Mouse (Mus musculus): Measurements from ENCODE around the gene Zbtb4. TPM values are rescaled to one million over a fixed set of nuclear protein-coding genes. Genes with fewer than 3 reads are reported as not detected.

The Zbtb4 gene
- polyA plus RNA-seq, 1 experiment from 2014 or later = 2.3 TPM

DNA sequence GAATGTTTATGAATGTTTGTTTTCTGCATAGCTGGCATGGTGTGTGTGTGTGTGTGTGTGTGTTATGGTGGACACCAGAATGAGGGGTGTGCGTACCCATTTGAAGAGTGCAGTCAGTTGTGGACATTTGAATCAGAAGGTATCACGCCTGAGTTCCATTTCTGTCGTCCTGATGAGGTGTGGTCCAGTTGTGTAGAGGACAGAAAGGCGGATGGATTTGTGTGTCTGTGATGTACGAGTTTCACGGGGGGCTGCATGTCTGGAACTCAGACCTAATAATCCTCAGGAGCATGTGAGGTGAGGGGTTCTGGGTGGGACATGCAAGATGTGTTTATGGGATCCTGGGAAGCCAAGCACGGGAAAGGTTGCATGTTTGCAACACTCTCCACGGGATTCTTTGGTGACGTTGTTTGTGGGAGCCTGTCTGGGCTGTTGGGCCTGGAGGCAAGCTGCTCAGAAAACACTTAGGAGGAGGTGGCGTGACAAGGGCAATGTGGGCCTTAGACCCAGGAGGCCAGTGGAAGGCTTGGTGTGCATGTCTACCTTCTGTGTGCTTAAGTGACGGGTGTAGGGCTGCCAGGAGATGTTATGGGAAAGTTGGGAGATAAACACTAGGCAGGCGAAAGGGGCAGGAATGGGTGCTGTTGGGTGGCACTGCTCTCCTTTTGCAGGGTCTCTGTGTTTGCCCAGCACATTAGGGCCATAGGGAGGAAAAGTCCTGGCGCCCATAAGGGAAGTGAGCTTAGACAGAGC lies 1.3 kb downstream of the Zbtb4 start:
- H3K36me3 ChIP-seq = no peaks in the 10 kb centered on the region
- peak overlapping the region; percentile 93; the same call in 1 of the 2 replicates for H3K9ac ChIP-seq
- no peaks in the 10 kb centered on the region for H3K27me3 ChIP-seq (replicated peaks)
- peak overlapping the region; percentile 95 for H3K4me3 ChIP-seq (replicated peaks)
- peaks cover 21% of the 10 kb centered on the region for H3K4me1 ChIP-seq (replicated peaks)
- ATAC-seq = no peak
- 61% methylated on average over 13 of the region's 13 CpGs for WGBS
- peak overlapping the region; percentile 90; the same call in 1 of the 2 replicates for H3K27ac ChIP-seq
- no peaks in the 10 kb centered on the region for H3K9me3 ChIP-seq
- peak overlapping the region; percentile 81 for H3K4me2 ChIP-seq (replicated peaks)

DNA sequence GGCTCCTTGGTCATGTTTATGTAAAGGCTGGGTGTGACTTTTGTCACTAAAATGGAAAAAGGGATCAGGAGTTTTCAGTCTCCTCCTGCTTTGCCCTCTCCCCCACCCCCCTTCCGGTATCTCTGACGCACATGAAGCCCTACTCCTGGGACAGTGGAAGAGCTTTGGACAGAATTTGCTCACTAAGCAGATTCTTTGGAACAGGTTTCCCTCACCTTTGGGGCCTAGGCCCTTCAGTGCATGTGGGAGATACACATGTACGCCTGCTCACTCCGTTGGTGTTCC lies 1.9 kb downstream of the Zbtb4 start:
- H3K27ac ChIP-seq = no peak overlapping the region
- WGBS = 51% methylated on average over 4 of the region's 4 CpGs

DNA sequence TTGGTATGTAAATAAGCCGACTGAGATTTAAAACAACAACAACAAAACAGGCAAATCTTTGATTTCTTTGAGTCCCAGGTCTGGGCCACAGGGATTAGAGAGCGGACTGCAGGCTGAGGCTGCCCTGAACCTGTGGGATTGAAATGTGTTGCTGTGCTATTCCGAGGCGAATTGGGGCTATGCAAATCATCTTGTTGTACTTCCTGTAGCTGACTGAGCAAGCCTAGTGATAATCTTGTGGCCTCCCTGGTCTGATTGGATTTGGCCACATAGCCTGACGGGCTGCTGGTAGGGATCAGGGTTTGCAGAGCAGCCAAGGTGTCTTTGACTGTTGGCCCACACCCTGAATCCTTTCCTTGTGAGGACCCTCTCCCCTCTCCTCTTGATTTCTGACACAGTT lies 9.2 kb downstream of the Zbtb4 start:
- Histone ChIP-seq H3K4me3 (replicated peaks) (no peak overlapping the region), H3K4me1 (replicated peaks) (no peaks in the 10 kb centered on the region), H3K27ac (no peak overlapping the region), H3K36me3 (no peaks in the 10 kb centered on the region), H3K9me3 (no peaks in the 10 kb centered on the region), H3K4me2 (replicated peaks) (no peak overlapping the region), H3K9ac (no peak overlapping the region), H3K27me3 (replicated peaks) (no peaks in the 10 kb centered on the region)
- no peak for ATAC-seq
- WGBS = 65% methylated on average over 5 of the region's 5 CpGs

More for the DNA sequence above, 1.9 kb downstream of the Zbtb4 start:
- H3K36me3 ChIP-seq = no peaks in the 10 kb centered on the region
- peak overlapping the region; percentile 81 for H3K4me2 ChIP-seq (replicated peaks)
- H3K27me3 ChIP-seq (replicated peaks) = no peaks in the 10 kb centered on the region
- no peak for ATAC-seq
- no peaks in the 10 kb centered on the region for H3K9me3 ChIP-seq
- H3K4me3 ChIP-seq (replicated peaks) = no peak overlapping the region
- H3K4me1 ChIP-seq (replicated peaks) = peaks cover 21% of the 10 kb centered on the region
- no peak overlapping the region; the same call in 1 of the 2 replicates for H3K9ac ChIP-seq

DNA sequence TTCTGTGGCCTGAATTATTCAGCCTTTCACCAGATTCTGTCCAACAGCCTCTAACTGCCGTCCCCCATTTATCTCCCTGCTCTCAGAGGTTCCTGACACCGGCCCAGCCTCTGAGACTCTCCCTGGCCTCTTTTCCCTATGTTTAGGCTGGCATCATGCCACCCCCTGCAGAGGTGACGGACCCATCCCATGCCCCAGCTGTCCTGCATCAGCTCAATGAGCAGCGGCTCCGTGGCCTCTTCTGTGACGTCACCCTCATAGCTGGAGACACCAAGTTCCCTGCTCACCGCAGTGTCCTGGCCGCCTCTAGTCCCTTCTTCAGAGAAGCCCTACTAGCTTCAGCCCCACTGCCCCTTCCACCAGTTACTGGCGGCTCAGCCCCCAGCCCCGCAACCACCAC lies 10.0 kb downstream of the Zbtb4 start:
- 68% methylated on average over 10 of the region's 10 CpGs for WGBS
- Histone ChIP-seq H3K36me3 (no peaks in the 10 kb centered on the region), H3K9ac (no peak overlapping the region), H3K27ac (no peak overlapping the region), H3K4me1 (replicated peaks) (no peaks in the 10 kb centered on the region), H3K27me3 (replicated peaks) (no peaks in the 10 kb centered on the region), H3K4me3 (replicated peaks) (no peak overlapping the region), H3K9me3 (no peaks in the 10 kb centered on the region), H3K4me2 (replicated peaks) (no peak overlapping the region)
- ATAC-seq = no peak

DNA sequence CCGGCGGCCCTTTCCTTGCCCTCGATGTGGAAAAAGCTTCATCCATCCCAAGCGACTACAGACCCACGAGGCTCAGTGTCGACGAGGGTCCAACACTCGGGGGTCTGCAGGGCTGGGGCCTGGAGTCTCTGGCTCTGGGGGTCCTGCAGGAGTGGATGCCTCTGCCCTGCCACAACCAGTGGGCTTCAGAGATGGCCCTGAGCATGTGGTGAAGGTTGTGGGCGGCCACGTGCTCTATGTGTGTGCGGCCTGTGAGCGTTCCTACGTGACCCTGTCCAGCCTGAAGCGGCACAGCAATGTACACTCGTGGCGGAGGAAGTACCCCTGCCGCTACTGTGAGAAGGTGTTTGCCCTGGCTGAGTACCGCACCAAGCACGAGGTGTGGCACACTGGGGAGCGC lies 10.8 kb downstream of the Zbtb4 start:
- no peaks in the 10 kb centered on the region for H3K36me3 ChIP-seq
- H3K9ac ChIP-seq = no peak overlapping the region
- H3K9me3 ChIP-seq = no peaks in the 10 kb centered on the region
- no peak overlapping the region for H3K4me3 ChIP-seq (replicated peaks)
- no peak for ATAC-seq
- no peaks in the 10 kb centered on the region for H3K27me3 ChIP-seq (replicated peaks)
- no peak overlapping the region for H3K4me2 ChIP-seq (replicated peaks)
- H3K27ac ChIP-seq = no peak overlapping the region
- WGBS = 80% methylated on average over 20 of the region's 20 CpGs
- H3K4me1 ChIP-seq (replicated peaks) = no peaks in the 10 kb centered on the region

DNA sequence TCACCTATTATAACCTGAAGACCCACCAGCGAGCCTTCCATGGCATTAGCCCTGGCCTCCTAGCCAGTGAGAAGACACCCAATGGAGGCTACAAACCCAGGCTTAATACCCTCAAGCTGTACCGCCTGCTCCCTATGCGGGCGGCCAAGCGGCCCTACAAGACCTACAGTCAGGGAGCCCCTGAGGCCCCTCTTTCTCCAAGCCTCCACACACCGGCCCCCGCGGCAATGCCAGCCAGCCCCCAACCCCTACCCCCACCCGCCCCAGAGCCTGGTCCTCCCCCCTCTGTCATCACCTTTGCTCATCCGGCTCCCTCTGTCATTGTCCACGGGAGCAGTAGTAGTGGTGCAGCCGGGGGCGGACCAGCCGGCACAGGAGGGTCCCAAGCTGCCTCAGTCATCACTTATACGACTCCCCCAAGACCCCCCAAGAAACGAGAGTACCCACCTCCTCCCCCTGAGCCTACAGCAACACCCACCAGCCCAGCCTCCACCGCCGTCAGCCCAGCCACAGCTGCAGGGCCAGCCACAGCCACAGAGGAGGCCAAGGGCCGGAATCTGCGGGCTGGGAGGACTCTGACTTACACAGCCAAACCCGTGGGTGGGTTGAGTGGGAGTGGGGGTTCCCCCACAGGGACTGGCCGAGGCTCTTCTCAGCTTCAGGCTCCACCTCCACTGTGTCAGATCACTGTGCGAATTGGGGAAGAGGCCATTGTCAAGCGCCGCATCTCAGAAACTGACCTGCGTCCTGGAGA lies 12.0 kb downstream of the Zbtb4 start:
- no peaks in the 10 kb centered on the region for H3K36me3 ChIP-seq
- H3K27me3 ChIP-seq (replicated peaks) = no peaks in the 10 kb centered on the region
- WGBS = 68% methylated on average over 26 of the region's 26 CpGs
- no peak for ATAC-seq
- H3K9me3 ChIP-seq = no peaks in the 10 kb centered on the region
- no peak overlapping the region for H3K27ac ChIP-seq
- H3K9ac ChIP-seq = no peak overlapping the region
- H3K4me3 ChIP-seq (replicated peaks) = no peak overlapping the region
- no peaks in the 10 kb centered on the region for H3K4me1 ChIP-seq (replicated peaks)
- no peak overlapping the region for H3K4me2 ChIP-seq (replicated peaks)

DNA sequence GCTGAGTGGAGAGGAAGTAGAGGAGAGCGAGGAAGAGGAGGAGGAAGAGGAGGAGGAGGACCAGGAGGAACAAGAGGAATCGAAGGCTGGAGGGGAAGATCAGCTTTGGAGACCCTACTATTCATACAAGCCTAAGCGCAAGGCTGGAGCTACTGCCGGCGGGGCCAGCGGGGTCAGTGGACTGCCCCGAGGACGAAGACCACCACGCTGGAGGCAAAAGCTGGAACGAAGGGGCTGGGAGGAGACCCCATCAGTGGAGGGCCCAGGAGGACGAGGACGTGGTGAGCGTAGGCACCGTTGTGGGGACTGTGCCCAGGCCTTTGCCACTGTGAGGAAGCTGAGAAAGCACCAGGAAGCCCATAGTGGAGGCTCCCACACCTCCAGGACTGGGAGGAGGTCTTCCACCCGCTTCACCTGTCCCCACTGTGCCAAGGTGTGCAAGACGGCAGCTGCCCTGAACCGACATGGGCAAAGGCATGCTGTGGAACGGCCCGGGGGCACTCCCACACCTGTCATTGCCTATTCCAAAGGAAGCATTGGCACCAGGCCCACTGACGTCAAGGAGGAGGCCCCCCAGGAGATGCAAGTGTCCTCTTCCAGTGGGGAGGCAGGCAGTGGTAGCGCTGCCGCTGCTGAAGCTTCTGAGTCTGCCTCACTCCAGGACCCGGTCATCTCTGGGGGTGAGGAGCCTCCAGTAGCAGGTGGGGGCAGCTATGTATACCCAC lies 12.7 kb downstream of the Zbtb4 start:
- Histone ChIP-seq H3K4me2 (replicated peaks) (no peak overlapping the region), H3K9ac (no peak overlapping the region), H3K27me3 (replicated peaks) (no peaks in the 10 kb centered on the region), H3K4me1 (replicated peaks) (no peaks in the 10 kb centered on the region), H3K27ac (no peak overlapping the region), H3K4me3 (replicated peaks) (no peak overlapping the region), H3K36me3 (no peaks in the 10 kb centered on the region), H3K9me3 (no peaks in the 10 kb centered on the region)
- ATAC-seq = no peak
- 70% methylated on average over 23 of the region's 23 CpGs for WGBS

DNA sequence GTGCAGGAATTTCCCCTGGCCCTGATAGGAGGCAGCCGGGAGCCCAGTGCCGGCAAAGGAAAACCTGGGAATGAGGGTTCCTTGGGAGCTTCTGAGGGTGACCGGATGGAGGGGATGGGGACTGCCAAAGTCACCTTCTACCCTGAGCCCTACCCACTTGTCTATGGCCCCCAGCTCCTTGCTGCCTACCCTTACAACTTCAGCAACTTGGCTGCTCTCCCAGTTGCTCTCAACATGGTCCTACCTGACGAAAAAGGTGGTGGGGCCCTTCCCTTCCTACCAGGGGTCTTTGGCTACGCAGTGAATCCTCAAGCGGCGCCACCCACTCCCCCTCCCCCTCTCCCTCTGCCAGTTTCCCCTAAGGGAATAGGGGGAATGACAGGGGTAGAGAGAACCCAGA lies 13.3 kb downstream of the Zbtb4 start:
- H3K4me3 ChIP-seq (replicated peaks) = no peak overlapping the region

DNA sequence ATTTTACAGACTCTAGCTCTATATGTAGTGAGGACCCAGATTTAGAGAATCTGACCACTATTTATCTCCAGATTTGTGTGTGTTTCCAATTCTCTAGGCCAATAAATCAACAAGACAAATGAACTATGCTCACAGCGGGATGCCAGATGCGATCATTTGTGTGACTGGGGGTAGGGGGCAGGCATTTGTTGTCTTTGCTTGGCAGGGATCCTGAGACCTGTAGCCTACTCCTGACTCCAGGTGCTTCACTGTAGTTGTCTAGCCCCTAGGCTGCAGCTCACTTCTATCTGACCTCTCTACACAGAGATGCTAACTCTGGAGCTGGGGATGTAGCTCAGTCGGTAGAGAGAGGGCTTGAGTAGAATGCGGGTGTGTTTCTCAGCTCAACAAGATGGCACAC lies 16.1 kb downstream of the Zbtb4 start:
- H3K9me3 ChIP-seq = no peaks in the 10 kb centered on the region
- no peaks in the 10 kb centered on the region for H3K36me3 ChIP-seq
- no peaks in the 10 kb centered on the region for H3K27me3 ChIP-seq (replicated peaks)
- H3K4me2 ChIP-seq (replicated peaks) = no peak overlapping the region
- no peak for ATAC-seq
- H3K4me1 ChIP-seq (replicated peaks) = no peaks in the 10 kb centered on the region; the same call in 1 of the 2 replicates
- no peak overlapping the region for H3K4me3 ChIP-seq (replicated peaks)
- no peak overlapping the region for H3K27ac ChIP-seq
- no peak overlapping the region for H3K9ac ChIP-seq
- 32% methylated on average over 4 of the region's 4 CpGs for WGBS

More for the DNA sequence above, 13.3 kb downstream of the Zbtb4 start:
- Histone ChIP-seq H3K9me3 (no peaks in the 10 kb centered on the region), H3K9ac (no peak overlapping the region), H3K4me2 (replicated peaks) (no peak overlapping the region), H3K4me1 (replicated peaks) (no peaks in the 10 kb centered on the region), H3K27ac (no peak overlapping the region), H3K27me3 (replicated peaks) (no peaks in the 10 kb centered on the region), H3K36me3 (no peaks in the 10 kb centered on the region)
- WGBS = 50% methylated on average over 7 of the region's 7 CpGs
- ATAC-seq = no peak

DNA sequence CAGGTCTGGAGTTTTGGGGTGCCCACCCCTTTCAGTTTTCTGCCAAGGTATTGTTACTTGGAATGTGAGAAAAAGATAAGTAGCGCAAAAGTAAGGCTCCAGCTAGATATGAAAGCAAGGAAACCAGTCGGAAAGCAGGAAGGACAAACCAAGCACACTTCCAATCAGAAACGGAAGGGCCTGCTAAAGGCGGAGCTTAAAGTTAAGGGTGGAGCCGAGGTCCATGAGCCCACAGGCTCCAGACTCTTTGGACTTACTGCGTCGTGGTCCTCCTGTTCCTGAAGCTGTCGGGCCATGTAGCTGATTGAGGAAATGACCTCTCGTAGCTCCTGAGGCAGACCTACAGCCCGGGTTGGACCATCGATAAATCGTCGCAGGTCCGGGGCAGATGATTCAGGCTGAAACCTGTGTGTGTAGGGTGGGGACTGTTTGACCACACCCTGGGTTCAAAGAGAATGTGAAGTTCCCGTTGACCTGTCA lies 19.1 kb downstream of the Zbtb4 start:
- Histone ChIP-seq H3K36me3 (no peaks in the 10 kb centered on the region), H3K4me2 (replicated peaks) (peak overlapping the region; percentile 52), H3K9ac (no peak overlapping the region), H3K4me3 (replicated peaks) (peak overlapping the region; percentile 11; the same call in 1 of the 2 replicates), H3K27ac (no peak overlapping the region; the same call in 1 of the 2 replicates), H3K4me1 (replicated peaks) (no peaks in the 10 kb centered on the region; the same call in 1 of the 2 replicates), H3K27me3 (replicated peaks) (no peaks in the 10 kb centered on the region), H3K9me3 (no peaks in the 10 kb centered on the region)
- peak; percentile 89 for ATAC-seq
- 31% methylated on average over 15 of the region's 15 CpGs for WGBS

DNA sequence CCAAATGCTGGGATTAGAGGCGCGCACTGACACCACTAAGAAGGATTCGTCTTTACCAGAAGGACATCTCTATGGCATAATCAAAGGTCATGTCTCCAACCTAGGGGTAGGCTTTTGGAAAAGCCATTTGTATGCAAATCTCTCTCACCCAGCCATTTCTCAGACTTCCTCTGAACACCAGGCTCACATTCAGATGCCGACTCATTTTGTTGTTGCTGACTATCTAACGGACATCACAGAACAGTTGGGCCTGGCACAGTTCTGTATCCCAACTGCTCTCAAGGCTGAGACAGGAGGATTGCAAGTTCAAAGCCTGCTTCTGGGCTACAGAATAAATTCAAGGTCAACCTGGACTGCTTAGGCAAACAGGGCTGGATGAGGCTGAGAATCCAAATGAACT lies 21.6 kb downstream of the Zbtb4 start:
- no peak for ATAC-seq
- Histone ChIP-seq H3K36me3 (no peaks in the 10 kb centered on the region), H3K4me2 (replicated peaks) (no peak overlapping the region), H3K9me3 (no peaks in the 10 kb centered on the region), H3K4me1 (replicated peaks) (no peaks in the 10 kb centered on the region; the same call in 1 of the 2 replicates), H3K27ac (no peak overlapping the region), H3K4me3 (replicated peaks) (no peak overlapping the region), H3K27me3 (replicated peaks) (no peaks in the 10 kb centered on the region), H3K9ac (no peak overlapping the region)
- WGBS = 88% methylated on average over 5 of the region's 5 CpGs

DNA sequence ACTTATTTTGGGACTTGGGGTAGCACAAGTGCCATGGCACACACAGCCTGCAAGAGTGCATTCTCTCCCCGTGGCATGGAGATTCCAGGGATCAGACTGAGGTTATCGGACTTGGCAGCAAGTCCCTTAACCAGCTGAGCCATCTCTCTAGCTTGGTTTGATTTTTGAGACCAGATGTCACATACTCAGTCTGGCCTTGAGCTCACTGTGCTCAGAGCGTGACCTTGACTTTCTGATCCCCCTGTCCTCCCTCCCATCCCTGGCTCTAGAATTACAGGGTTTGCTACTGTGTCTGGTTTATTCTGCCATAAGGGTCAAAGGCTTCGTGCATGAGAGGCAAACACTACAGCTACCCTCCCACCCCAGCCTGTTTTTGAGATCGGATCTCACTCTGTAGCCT lies 23.7 kb downstream of the Zbtb4 start:
- no peak overlapping the region for H3K4me3 ChIP-seq (replicated peaks)
- no peaks in the 10 kb centered on the region; the same call in 1 of the 2 replicates for H3K4me1 ChIP-seq (replicated peaks)
- ATAC-seq = no peak
- H3K9ac ChIP-seq = no peak overlapping the region
- H3K9me3 ChIP-seq = no peaks in the 10 kb centered on the region
- no peak overlapping the region for H3K4me2 ChIP-seq (replicated peaks)
- H3K27ac ChIP-seq = no peak overlapping the region
- WGBS = 55% methylated on average over 5 of the region's 5 CpGs
- no peaks in the 10 kb centered on the region for H3K36me3 ChIP-seq
- no peaks in the 10 kb centered on the region for H3K27me3 ChIP-seq (replicated peaks)

Measured in intestine, embryonic 15.5 days (tissue).